Mouse (Mus musculus) myocyte (in vitro differentiated cells): ENCODE measurements around the gene Rccd1. TPM values are rescaled to one million over a fixed set of nuclear protein-coding genes. Genes with fewer than 3 reads are reported as not detected.
A peak's percentile ranks its signal among the peaks of the same experiment; 100 is the strongest.

ENCODE experiments used
- H3K27me3 ChIP-seq: one replicate; pipeline ENCODE4 v1.6.1; 2011; ENCODE audit not compliant: control insufficient read depth, insufficient read depth, insufficient read length
- H3K36me3 ChIP-seq: one replicate; pipeline ENCODE4 v1.6.1; 2011; ENCODE audit not compliant: control insufficient read depth, insufficient read depth
- H3K4me2 ChIP-seq: one replicate; pipeline ENCODE4 v1.6.1; 2011; ENCODE audit warnings: low read depth, control low read depth
- H3K4me3 ChIP-seq: one replicate; pipeline ENCODE4 v1.5.1; 2011; ENCODE audit warnings: mild to moderate bottlenecking, control low read depth, moderate library complexity
- H3K79me2 ChIP-seq: one replicate; pipeline ENCODE4 v1.6.1; 2011; ENCODE audit not compliant: control insufficient read depth, insufficient read depth
- H3ac ChIP-seq: one replicate; pipeline ENCODE4 v1.6.1; 2011; ENCODE audit not compliant: control insufficient read depth, insufficient read length
- CEBPB ChIP-seq: IDR thresholded peaks from 2 replicates; pipeline ENCODE4 v1.6.1; 2011; ENCODE audit warnings: mild to moderate bottlenecking, moderate library complexity; ENCODE audit not compliant: poor library complexity, insufficient read depth, severe bottlenecking
- E2F4 ChIP-seq: IDR thresholded peaks from one replicate; pipeline ENCODE4 v1.6.1; 2011; ENCODE audit warnings: mild to moderate bottlenecking, control low read depth, moderate library complexity; ENCODE audit not compliant: insufficient read depth
- MAX ChIP-seq: IDR thresholded peaks from one replicate; pipeline ENCODE4 v1.6.1; 2011; ENCODE audit warnings: low read depth, mild to moderate bottlenecking, control low read depth
- MYOD1 ChIP-seq, 3 experiments: IDR thresholded peaks; one replicate each; pipeline ENCODE4 v1.6.1; 2011; ENCODE audit warnings: control low read depth in 2 of 3, low read depth in 2 of 3, mild to moderate bottlenecking in 2 of 3, moderate library complexity in 1 of 3; ENCODE audit not compliant: insufficient read length in 2 of 3, control insufficient read depth in 1 of 3
- MYOG ChIP-seq, 3 experiments: IDR thresholded peaks; one replicate each; pipeline ENCODE4 v1.6.1; 2011; ENCODE audit warnings: control low read depth in 2 of 3, low read depth in 2 of 3, mild to moderate bottlenecking in 2 of 3; ENCODE audit not compliant: insufficient read length in 2 of 3, control insufficient read depth in 1 of 3, insufficient read depth in 1 of 3
- POLR2A ChIP-seq: IDR thresholded peaks from one replicate; pipeline ENCODE4 v1.6.1; 2011; ENCODE audit warnings: low read depth, mild to moderate bottlenecking, control low read depth, moderate library complexity; ENCODE audit not compliant: insufficient read length
- POLR2AphosphoS2 ChIP-seq: IDR thresholded peaks from one replicate; pipeline ENCODE4 v1.6.1; 2011; ENCODE audit warnings: low read depth, control low read depth; ENCODE audit not compliant: insufficient read length
- REST ChIP-seq: IDR thresholded peaks from one replicate; pipeline ENCODE4 v1.6.1; 2011; ENCODE audit warnings: mild to moderate bottlenecking, control low read depth, moderate library complexity; ENCODE audit not compliant: insufficient read depth, insufficient read length
- SRF ChIP-seq: IDR thresholded peaks from one replicate; pipeline ENCODE4 v1.6.1; 2011; ENCODE audit warnings: low read depth; ENCODE audit not compliant: control insufficient read depth, insufficient read length
- TCF12 ChIP-seq: IDR thresholded peaks from one replicate; pipeline ENCODE4 v1.6.1; 2011; ENCODE audit warnings: mild to moderate bottlenecking, control low read depth; ENCODE audit not compliant: poor library complexity, insufficient read depth, severe bottlenecking
- TCF3 ChIP-seq: IDR thresholded peaks from one replicate; pipeline ENCODE4 v1.6.1; 2011; ENCODE audit warnings: low read depth, control low read depth; ENCODE audit not compliant: insufficient read length
- USF1 ChIP-seq: IDR thresholded peaks from one replicate; pipeline ENCODE4 v1.6.1; 2011; ENCODE audit warnings: low read depth, mild to moderate bottlenecking, control low read depth, moderate library complexity
- polyA plus RNA-seq: library from polyadenylated mRNA; unstranded; fragments of >200 nt; fragmentation: generic; extraction: Trizol; gene quantifications from one replicate; pipeline ENCODE4 v1.2.1, GENCODE M21; 2012; ENCODE audit warnings: missing spikeins

Gene Rccd1
- polyA plus RNA-seq, 1 experiment = 8.4 TPM

DNA sequence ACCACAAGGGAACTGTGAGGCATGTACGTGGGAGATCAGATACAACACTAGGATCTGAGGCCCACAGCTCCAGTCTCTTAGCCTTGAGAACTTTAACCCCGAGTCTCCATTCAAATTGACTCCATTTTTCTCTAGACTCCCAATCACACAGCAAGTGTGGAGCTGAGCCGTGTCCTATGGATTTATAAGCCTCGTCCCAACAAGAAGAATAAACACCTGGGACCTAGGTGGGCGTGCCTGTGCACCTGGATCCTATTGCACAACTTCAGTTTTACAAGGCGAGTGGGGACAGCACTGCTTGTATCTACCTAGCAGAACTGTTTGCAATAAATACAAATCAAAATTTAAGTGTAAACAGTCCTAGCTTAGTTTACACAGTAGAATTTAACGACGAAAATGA lies 918 bp downstream of the Rccd1 start:
- Histone ChIP-seq H3K79me2 (peaks cover 12% of the 10 kb centered on the region), H3K27me3 (no peaks in the 10 kb centered on the region), H3K4me2 (peak overlapping the region; percentile 80), H3K4me3 (peak overlapping the region; percentile 68), H3K36me3 (no peaks in the 10 kb centered on the region), H3ac (peak overlapping the region; percentile 50)
- TF ChIP-seq MAX (no peak), MYOD1 (IDR thresholded peaks at IDR 0.05; ENCODE audit: control insufficient read depth in 1 of 3, insufficient read length in 2 of 3, low read depth in 2 of 3) (no peak), CEBPB (no peak), E2F4 (no peak)

- Histone ChIP-seq H3K4me2 (peak overlapping the region; percentile 70), H3K36me3 (peaks cover 14% of the 10 kb centered on the region), H3K79me2 (peaks cover 12% of the 10 kb centered on the region), H3ac (no peak overlapping the region), H3K4me3 (no peak overlapping the region), H3K27me3 (no peaks in the 10 kb centered on the region)
- TF ChIP-seq TCF12 (no peak), REST (no peak), MAX (no peak), POLR2AphosphoS2 (peak; percentile 32), MYOD1 (IDR thresholded peaks at IDR 0.05; ENCODE audit: control insufficient read depth in 1 of 3, insufficient read length in 2 of 3, low read depth in 2 of 3) (peak in 1 of 3 experiments; percentile 2), POLR2A (peak; percentile 28), CEBPB (no peak), SRF (no peak), TCF3 (no peak), USF1 (no peak), MYOG (IDR thresholded peaks at IDR 0.05; ENCODE audit: control insufficient read depth in 1 of 3, insufficient read depth in 1 of 3, insufficient read length in 2 of 3, low read depth in 2 of 3) (peak in 1 of 3 experiments; percentile 6), E2F4 (no peak)
Observed at GRCm38 (mm10) chr7:80319846-80320496, 4.3 kb downstream of the Rccd1 start.

DNA sequence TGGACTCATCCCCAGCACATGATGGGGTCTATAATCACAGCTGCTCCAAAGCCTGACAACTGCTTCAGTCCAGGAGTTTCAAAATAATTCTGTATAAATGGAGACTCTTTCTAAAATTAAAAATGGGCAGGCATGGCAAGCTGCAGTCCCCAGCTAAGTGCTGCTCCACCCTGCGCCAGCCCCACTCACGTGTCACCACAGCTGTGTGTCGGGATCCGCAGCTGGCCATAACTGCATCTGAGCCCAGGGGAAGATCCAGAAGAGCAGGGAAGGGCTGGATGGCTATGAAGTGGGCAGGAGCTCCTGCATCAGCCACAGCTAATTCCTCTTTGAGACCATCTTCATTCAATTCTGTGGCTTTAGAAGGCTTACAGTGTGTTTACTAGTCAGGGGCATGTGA lies 5.6 kb downstream of the Rccd1 start:
- Histone ChIP-seq H3K79me2 (peaks cover 12% of the 10 kb centered on the region), H3K4me3 (no peak overlapping the region), H3K36me3 (peaks cover 18% of the 10 kb centered on the region), H3ac (no peak overlapping the region), H3K27me3 (no peaks in the 10 kb centered on the region), H3K4me2 (peak overlapping the region; percentile 70)
- TF ChIP-seq MYOD1 (IDR thresholded peaks at IDR 0.05; ENCODE audit: control insufficient read depth in 1 of 3, insufficient read length in 2 of 3, low read depth in 2 of 3) = peak in 2 of 3 experiments; percentile 71 to 77
- peak; percentile 38 for TF ChIP-seq TCF3
- TF ChIP-seq POLR2A = peak; percentile 30
- TF ChIP-seq E2F4 = no peak
- no peak for TF ChIP-seq REST
- peak; percentile 29 for TF ChIP-seq TCF12
- TF ChIP-seq MYOG (IDR thresholded peaks at IDR 0.05; ENCODE audit: control insufficient read depth in 1 of 3, insufficient read depth in 1 of 3, insufficient read length in 2 of 3, low read depth in 2 of 3) = peak; percentile 55 to 88 (median 87)
- TF ChIP-seq POLR2AphosphoS2 = peak; percentile 79
- no peak for TF ChIP-seq MAX

DNA sequence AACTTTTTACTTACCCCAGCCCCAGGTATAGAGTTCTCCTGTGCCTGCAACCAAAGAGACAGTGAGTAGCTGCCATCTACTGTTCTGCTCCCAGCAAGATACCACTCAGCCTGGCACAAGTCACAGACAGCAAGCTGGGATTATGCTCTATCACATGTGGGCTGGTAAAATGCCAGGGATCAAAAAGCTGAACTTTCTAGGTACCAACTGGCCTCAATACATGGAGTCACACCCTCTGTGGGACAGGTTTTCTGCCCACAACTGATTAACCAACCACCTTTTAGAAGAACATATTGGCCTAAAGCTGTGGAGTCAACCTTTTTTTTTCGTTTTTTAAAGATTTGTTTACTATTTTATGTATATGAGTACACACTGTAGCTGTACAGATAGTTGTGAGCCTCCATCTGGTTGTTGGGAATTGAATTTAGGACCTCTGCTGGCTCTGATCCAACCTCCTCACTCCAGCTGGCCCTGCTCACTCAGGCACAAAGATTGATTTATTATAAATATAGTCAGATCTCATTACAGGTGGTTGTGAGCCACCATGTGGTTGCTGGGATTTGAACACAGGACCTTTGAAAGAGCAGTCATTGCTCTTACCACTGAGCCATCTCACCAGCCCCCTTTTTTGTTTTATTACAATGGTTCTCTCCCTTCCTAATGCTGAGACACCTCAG lies 6.7 kb downstream of the Rccd1 start:
- Histone ChIP-seq H3ac (no peak overlapping the region), H3K27me3 (no peaks in the 10 kb centered on the region), H3K36me3 (peaks cover 25% of the 10 kb centered on the region), H3K79me2 (peaks cover 7% of the 10 kb centered on the region), H3K4me2 (peak overlapping the region; percentile 18), H3K4me3 (no peak overlapping the region)
- TF ChIP-seq MAX (no peak), REST (no peak), MYOD1 (IDR thresholded peaks at IDR 0.05; ENCODE audit: control insufficient read depth in 1 of 3, insufficient read length in 2 of 3, low read depth in 2 of 3) (no peak), MYOG (IDR thresholded peaks at IDR 0.05; ENCODE audit: control insufficient read depth in 1 of 3, insufficient read depth in 1 of 3, insufficient read length in 2 of 3, low read depth in 2 of 3) (no peak), CEBPB (no peak), TCF3 (no peak), E2F4 (no peak), POLR2AphosphoS2 (no peak), SRF (no peak), USF1 (no peak), POLR2A (no peak), TCF12 (no peak)

DNA sequence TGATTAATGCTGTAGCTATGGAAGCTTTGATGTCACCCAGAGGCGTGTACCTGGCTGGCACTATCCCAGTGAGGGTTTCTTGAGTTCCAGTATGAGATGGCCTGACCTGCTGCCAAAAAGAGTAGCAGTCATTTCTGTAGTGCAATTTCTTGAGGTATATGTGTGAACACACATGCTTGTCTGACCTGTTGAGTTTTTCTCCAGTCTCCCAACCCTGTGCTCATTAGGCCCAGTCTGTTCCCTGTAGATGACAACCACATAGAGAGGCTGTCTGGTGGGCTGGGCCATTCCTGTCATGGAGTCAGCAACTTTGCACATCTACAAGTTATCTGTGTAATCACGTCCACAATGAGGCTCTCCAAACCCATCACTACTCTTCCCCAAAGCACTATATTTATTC lies 8.5 kb downstream of the Rccd1 start:
- no peak overlapping the region for H3K4me2 ChIP-seq
- H3K4me3 ChIP-seq = no peak overlapping the region
- peaks cover 42% of the 10 kb centered on the region for H3K36me3 ChIP-seq
- no peaks in the 10 kb centered on the region for H3K27me3 ChIP-seq
- no peaks in the 10 kb centered on the region for H3K79me2 ChIP-seq
- TF ChIP-seq SRF (no peak), POLR2AphosphoS2 (peak; percentile 40)
- no peak overlapping the region for H3ac ChIP-seq
